ENCODE assay signal across 19 mouse cellular contexts in genomic region chr15:69922176-69922575, GRCm38 (mm10).
DNase-seq lines count a peak whose midpoint lies in the region; ATAC-seq and TF ChIP-seq lines count a peak whose summit lies in the region.
"Had no signal": no experiment of that assay in that cellular context is flagged by ENCODE, and none has a peak within 500 bp of the region (broad histone marks: within the 10 kb centered on the region; RNA-seq: fewer than 3 reads in every experiment).

No protein-coding gene starts in this region.

- intact Hi-C loops in heart, adult 2 months (cut with DNase I), result no loop called here

- TF ChIP-seq POLR2A in heart, adult 2 months (IDR thresholded peaks at IDR 0.05; ENCODE audit: insufficient read depth, low read depth, low read length), result no peak

- no peak overlapping the region for H3K4me2 ChIP-seq in liver, postnatal 0 days (ENCODE audit: low read depth, low read length)
- H3K4me2 ChIP-seq: heart, embryonic 15.5 days; limb, embryonic 12.5 days; liver, embryonic 15.5 days; midbrain, embryonic 12.5 days had no signal

- no peak for TF ChIP-seq EP300 in heart, adult 2 months (IDR thresholded peaks at IDR 0.05; ENCODE audit: insufficient read depth, low read depth, low read length)
- no peak for TF ChIP-seq EP300 in liver, postnatal 0 days (IDR thresholded peaks at IDR 0.05; ENCODE audit: low read depth)

- no peak for ATAC-seq in liver, postnatal 0 days

- 73% methylated on average over 3 of the region's 3 CpGs for WGBS in heart, adult 2 months
- 66% methylated on average over 3 of the region's 3 CpGs for WGBS in liver, postnatal 0 days (ENCODE audit: insufficient replicate concordance)

- DNase-seq in heart, adult 2 months, result no peak
- no peak for DNase-seq in heart, adult 11 months
- DNase-seq in liver, postnatal 0 days, result no peak
- DNase-seq in liver, result no peak
- DNase-seq in brain, adult 2 months (ENCODE audit: low read depth, low spot score), result peak; percentile 59
- DNase-seq in brain, embryonic 18.5 days (ENCODE audit: low read depth, low spot score), result peak; percentile 16
- DNase-seq in gastrocnemius, postnatal 25 days, result no peak
- DNase-seq in spleen, postnatal 14 days (ENCODE audit: low spot score in 2 of 2), result no peak
- DNase-seq: adrenal gland, postnatal 25 days; kidney, postnatal 10 days; layer of hippocampus, adult 9-11 months; lung, postnatal 36 days; spleen, adult 18-20 months; thymus, postnatal 4 days had no signal

- peak; percentile 34 for TF ChIP-seq CTCF in heart, adult 2 months (IDR thresholded peaks at IDR 0.05)
- peak; percentile 22; the same call in 1 of the 2 replicates for TF ChIP-seq CTCF in liver, postnatal 0 days (IDR thresholded peaks at IDR 0.05; ENCODE audit: low read depth)

- H3K9me3 ChIP-seq in liver, postnatal 0 days (ENCODE audit: low read length), result no peaks in the 10 kb centered on the region
- H3K9me3 ChIP-seq: heart, embryonic 15.5 days; hindbrain, embryonic 10.5 days; limb, embryonic 12.5 days; liver, embryonic 15.5 days; midbrain, embryonic 12.5 days had no signal

- H3K4me3 ChIP-seq in heart, adult 2 months, result no peak overlapping the region
- no peak overlapping the region for H3K4me3 ChIP-seq in liver, postnatal 0 days (ENCODE audit: low read depth, low read length)
- H3K4me3 ChIP-seq: heart, embryonic 15.5 days; hindbrain, embryonic 10.5 days; limb, embryonic 12.5 days; liver, embryonic 15.5 days; midbrain, embryonic 12.5 days had no signal

- no peak overlapping the region for H3K9ac ChIP-seq in heart, adult 2 months (ENCODE audit: low read depth, low read length)
- H3K9ac ChIP-seq in liver, postnatal 0 days (replicated peaks), result no peak overlapping the region
- H3K9ac ChIP-seq: heart, embryonic 15.5 days; limb, embryonic 12.5 days; liver, embryonic 15.5 days; midbrain, embryonic 12.5 days had no signal

- no peaks in the 10 kb centered on the region for H3K27me3 ChIP-seq in heart, adult 2 months (ENCODE audit: control insufficient read depth, insufficient read depth, low read length)
- H3K27me3 ChIP-seq in liver, postnatal 0 days (ENCODE audit: insufficient read depth, low read length), result no peaks in the 10 kb centered on the region
- H3K27me3 ChIP-seq: heart, embryonic 15.5 days; limb, embryonic 12.5 days; liver, embryonic 15.5 days; midbrain, embryonic 12.5 days had no signal

- no peaks in the 10 kb centered on the region for H3K4me1 ChIP-seq in heart, adult 2 months (ENCODE audit: control insufficient read depth, insufficient read depth, low read length)
- no peaks in the 10 kb centered on the region for H3K4me1 ChIP-seq in liver, postnatal 0 days (ENCODE audit: insufficient read depth)
- H3K4me1 ChIP-seq: heart, embryonic 15.5 days; hindbrain, embryonic 10.5 days; limb, embryonic 12.5 days; liver, embryonic 15.5 days had no signal

- H3K36me3 ChIP-seq in heart, adult 2 months (ENCODE audit: control insufficient read depth, insufficient read depth, low read length), result no peaks in the 10 kb centered on the region
- H3K36me3 ChIP-seq in liver, postnatal 0 days (replicated peaks; ENCODE audit: insufficient read depth, low read length), result no peaks in the 10 kb centered on the region
- H3K36me3 ChIP-seq: heart, embryonic 15.5 days; hindbrain, embryonic 10.5 days; limb, embryonic 12.5 days; liver, embryonic 15.5 days; midbrain, embryonic 12.5 days had no signal

- H3K27ac ChIP-seq in heart, adult 2 months, result no peak overlapping the region
- H3K27ac ChIP-seq in liver, postnatal 0 days (ENCODE audit: low read depth), result no peak overlapping the region
- H3K27ac ChIP-seq: heart, embryonic 15.5 days; hindbrain, embryonic 10.5 days; limb, embryonic 12.5 days; liver, embryonic 15.5 days; midbrain, embryonic 12.5 days had no signal

- no peaks in the 10 kb centered on the region for H3K79me2 ChIP-seq in heart, adult 2 months (replicated peaks; ENCODE audit: control insufficient read depth, insufficient read depth, low read length)

Comparison
In these comparisons a context has a peak if more than half of its experiments do, and no peak if none do; other contexts are left out.
1. DNase-seq: peak in brain, adult 2 months (single experiment) and brain, embryonic 18.5 days (single experiment); none in heart, adult 2 months (0 of 2), heart, adult 11 months (single experiment), liver, postnatal 0 days (single experiment), liver (single experiment), gastrocnemius, postnatal 25 days (single experiment) and spleen, postnatal 14 days (0 of 2).